Mouse (Mus musculus) kidney, postnatal 0 days (tissue): ENCODE data around the gene 9930104L06Rik. TPM values are rescaled to one million over a fixed set of nuclear protein-coding genes. Genes with fewer than 3 reads are reported as not detected.

Experiments used
- ATAC-seq: fragments of 200-750 bp; cut with Nextera tagmentation; replicated peaks from 2 replicates; pipeline ENCODE4 v1.8.0; 2017; ENCODE audit warnings: low read depth, moderate number of reproducible peaks, moderate TSS enrichment, moderate library complexity; ENCODE audit not compliant: low FRiP score
- DNase-seq: peaks from one replicate; pipeline ENCODE4 v3.0.0-alpha.2; 2016; ENCODE audit warnings: low spot score
- H3K27ac ChIP-seq: fragments of 300-500 bp; sonication (generic); 2 replicates; pipeline ENCODE4 v1.5.1; 2014; ENCODE audit warnings: mild to moderate bottlenecking
- H3K27me3 ChIP-seq: fragments of 300-500 bp; sonication (generic); 2 replicates; pipeline ENCODE4 v1.6.1; 2014; ENCODE audit warnings: low read length, mixed read lengths; ENCODE audit not compliant: insufficient read depth
- H3K36me3 ChIP-seq: fragments of 300-500 bp; sonication (generic); 2 replicates; pipeline ENCODE4 v1.6.1; 2014; ENCODE audit warnings: low read length, mixed read lengths; ENCODE audit not compliant: insufficient read depth
- H3K4me1 ChIP-seq: fragments of 300-500 bp; sonication (generic); replicated peaks from 2 replicates; pipeline ENCODE4 v1.6.1; 2014; ENCODE audit warnings: antibody characterized with exemption, low read length, mixed read lengths; ENCODE audit not compliant: insufficient read depth
- H3K4me2 ChIP-seq: fragments of 300-500 bp; sonication (generic); 2 replicates; pipeline ENCODE4 v1.6.1; 2014; ENCODE audit warnings: mild to moderate bottlenecking, low read length, moderate library complexity, mixed read lengths
- H3K4me3 ChIP-seq: fragments of 300-500 bp; sonication (generic); replicated peaks from 2 replicates; pipeline ENCODE4 v1.5.1; 2014; ENCODE audit warnings: low read depth, low read length
- H3K9ac ChIP-seq: fragments of 300-500 bp; sonication (generic); 2 replicates; pipeline ENCODE4 v1.6.1; 2014; ENCODE audit warnings: low read depth, low read length
- H3K9me3 ChIP-seq: fragments of 300-500 bp; sonication (generic); replicated peaks from 2 replicates; pipeline ENCODE4 v1.6.1; 2016; ENCODE audit warnings: low read length, inconsistent platforms, mixed read lengths
- CTCF ChIP-seq: IDR thresholded peaks from 2 replicates; pipeline ENCODE4 v1.5.1; 2016; ENCODE audit warnings: antibody characterized with exemption, low read depth, mild to moderate bottlenecking, moderate library complexity
- WGBS: fragments of 180-500 bp; shearing (Covaris S2); extraction: QIAGEN DNeasy Blood & Tissue Kit; methylation state at CpG from one replicate; pipeline ENCODE4 v1.1.7; 2014; 5-methylcytosine and 5-hydroxymethylcytosine counted together
- polyA plus RNA-seq: library from polyadenylated mRNA; unstranded; fragments of >200 nt; fragmentation: Nextera tagmentation; extraction: Ambion mirVana; gene quantifications from 2 replicates; pipeline ENCODE4 v1.2.1, GENCODE M21; 2015

Gene 9930104L06Rik
- polyA plus RNA-seq, 1 experiment from 2014 or later = 7.4 TPM

DNA sequence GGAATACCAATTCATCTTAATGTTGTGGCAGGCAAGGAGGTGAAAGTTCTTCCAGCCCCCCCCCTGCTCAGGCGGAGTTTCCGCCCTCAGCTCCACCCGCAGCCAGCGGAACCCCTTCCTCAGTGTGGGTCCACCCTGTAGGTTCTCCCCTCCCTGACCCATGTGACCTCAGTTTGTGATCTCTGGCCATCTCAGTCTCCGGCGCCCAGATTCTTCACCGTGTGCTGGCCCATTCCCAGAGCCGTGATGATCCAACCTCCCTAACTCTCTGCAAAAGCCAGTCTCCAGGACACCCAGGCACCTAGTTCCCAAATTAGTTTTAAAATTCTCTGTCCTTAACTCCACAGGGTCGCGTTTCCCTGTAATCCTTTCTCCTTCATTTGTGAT is 50.9 kb downstream of the 9930104L06Rik start:
- DNase-seq (no peak), ATAC-seq (no peak)
- H3K4me2 ChIP-seq = peak overlapping the region; percentile 62
- no peaks in the 10 kb centered on the region for H3K36me3 ChIP-seq
- peak overlapping the region; percentile 49 for H3K4me3 ChIP-seq
- peaks cover 26% of the 10 kb centered on the region; the same call in 1 of the 2 replicates for H3K27me3 ChIP-seq
- peaks cover 7% of the 10 kb centered on the region; the same call in 1 of the 2 replicates for H3K4me1 ChIP-seq
- no peak for TF ChIP-seq CTCF
- 3% methylated on average over 10 of the region's 10 CpGs for WGBS
- no peaks in the 10 kb centered on the region for H3K9me3 ChIP-seq
- no peak overlapping the region for H3K9ac ChIP-seq
- no peak overlapping the region for H3K27ac ChIP-seq

DNA sequence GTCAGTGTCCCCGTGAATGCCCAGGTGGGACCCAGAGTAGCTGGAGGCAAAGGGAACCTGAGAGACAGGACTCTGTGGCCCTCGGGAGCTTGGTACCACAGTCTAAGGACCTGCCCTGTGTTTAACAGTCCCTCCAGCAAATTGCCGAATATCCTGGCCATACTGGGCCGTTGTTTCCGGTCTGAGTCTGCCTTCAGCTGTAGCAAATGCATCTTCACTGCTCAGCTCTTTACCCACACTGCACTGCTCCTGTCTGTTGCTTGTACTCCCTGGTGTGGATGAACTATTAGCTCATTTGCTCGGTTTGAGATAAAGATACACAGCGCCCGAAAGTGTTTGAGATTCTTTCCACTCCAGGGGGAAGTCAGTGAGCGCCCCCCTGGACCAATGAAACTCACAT is 51.5 kb downstream of the 9930104L06Rik start:
- peaks cover 7% of the 10 kb centered on the region; the same call in 1 of the 2 replicates for H3K4me1 ChIP-seq
- peak; percentile 45 for DNase-seq
- no peaks in the 10 kb centered on the region for H3K36me3 ChIP-seq
- H3K9me3 ChIP-seq = no peaks in the 10 kb centered on the region
- H3K27ac ChIP-seq = no peak overlapping the region
- H3K9ac ChIP-seq = no peak overlapping the region
- no peak for ATAC-seq
- no peak for TF ChIP-seq CTCF
- H3K4me3 ChIP-seq = no peak overlapping the region
- H3K4me2 ChIP-seq = no peak overlapping the region
- WGBS = 14% methylated on average over 9 of the region's 9 CpGs
- H3K27me3 ChIP-seq = peaks cover 26% of the 10 kb centered on the region; the same call in 1 of the 2 replicates

GRCm38 (mm10) chr4:124989787-124990253 is 53.0 kb downstream of the 9930104L06Rik start:
- WGBS = 1% methylated on average over 20 of the region's 20 CpGs
- no peak overlapping the region for H3K9ac ChIP-seq
- H3K27ac ChIP-seq = peak overlapping the region; percentile 47; the same call in 1 of the 2 replicates
- no peaks in the 10 kb centered on the region for H3K36me3 ChIP-seq
- ATAC-seq = peak; percentile 84
- H3K4me3 ChIP-seq = 0 out of 2 replicates have a peak overlapping the region, but pooled peaks have one; percentile 4
- peaks cover 18% of the 10 kb centered on the region; the same call in 1 of the 2 replicates for H3K27me3 ChIP-seq
- DNase-seq = peak; percentile 88
- peaks cover 7% of the 10 kb centered on the region; the same call in 1 of the 2 replicates for H3K4me1 ChIP-seq
- no peaks in the 10 kb centered on the region for H3K9me3 ChIP-seq
- H3K4me2 ChIP-seq = peak overlapping the region; percentile 39
- no peak; the same call in 1 of the 2 replicates for TF ChIP-seq CTCF

DNA sequence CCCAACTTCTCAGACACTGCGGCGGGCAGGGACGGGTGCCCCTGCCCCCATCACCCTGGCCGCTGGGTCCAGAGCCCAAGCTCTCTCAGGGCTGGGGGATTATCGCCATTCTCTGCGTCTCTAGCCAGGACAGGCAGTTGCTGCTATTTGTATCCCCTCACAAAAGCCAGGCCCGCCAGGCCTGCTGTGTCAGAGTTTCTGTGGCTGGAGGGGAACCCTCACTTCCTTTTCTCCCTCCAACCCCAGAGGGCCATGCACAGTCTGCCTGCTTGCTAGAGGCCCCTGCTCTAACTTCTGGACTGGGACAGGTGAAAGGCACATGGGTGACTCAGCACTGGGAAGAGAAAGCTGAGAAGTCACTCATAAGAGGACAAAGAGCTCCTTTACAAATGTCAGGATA is 53.5 kb downstream of the 9930104L06Rik start:
- DNase-seq = no peak
- ATAC-seq = no peak
- peaks cover 17% of the 10 kb centered on the region; the same call in 1 of the 2 replicates for H3K27me3 ChIP-seq
- 2% methylated on average over 7 of the region's 7 CpGs for WGBS
- H3K9ac ChIP-seq = no peak overlapping the region
- peaks cover 6% of the 10 kb centered on the region; the same call in 1 of the 2 replicates for H3K4me1 ChIP-seq
- H3K4me3 ChIP-seq = 0 out of 2 replicates have a peak overlapping the region, but pooled peaks have one; percentile 4
- TF ChIP-seq CTCF = no peak
- peak overlapping the region; percentile 47 for H3K27ac ChIP-seq
- peak overlapping the region; percentile 39 for H3K4me2 ChIP-seq
- H3K9me3 ChIP-seq = no peaks in the 10 kb centered on the region
- no peaks in the 10 kb centered on the region for H3K36me3 ChIP-seq

Other genes starting within 250 kb of the 9930104L06Rik start
- gene Utp11, start 243.4 kb upstream of the 9930104L06Rik start, polyA plus RNA-seq = 61.8 and 63.0 TPM in 2 replicates
- gene Fhl3, start 236.3 kb upstream of the 9930104L06Rik start, polyA plus RNA-seq = 9.4 and 10.0 TPM in 2 replicates
- 92.4 and 103 TPM in 2 replicates for gene Sf3a3, start 222.3 kb upstream of the 9930104L06Rik start, polyA plus RNA-seq
- 21.8 and 27.0 TPM in 2 replicates for gene Inpp5b, start 195.2 kb upstream of the 9930104L06Rik start, polyA plus RNA-seq
- gene Mtf1, start 134.9 kb upstream of the 9930104L06Rik start, polyA plus RNA-seq = 11.3 and 14.8 TPM in 2 replicates
- gene Yrdc, start 86.4 kb upstream of the 9930104L06Rik start, polyA plus RNA-seq = 35.1 and 39.2 TPM in 2 replicates
- gene 1110065P20Rik, start 85.9 kb upstream of the 9930104L06Rik start, polyA plus RNA-seq = 65.1 and 80.9 TPM in 2 replicates
- 0.34 and 0.36 TPM in 2 replicates for gene Maneal, start 74.9 kb upstream of the 9930104L06Rik start, polyA plus RNA-seq
- not detected in 2 replicates for gene Epha10, start 56.1 kb upstream of the 9930104L06Rik start, polyA plus RNA-seq
- gene Cdca8, start 2.3 kb downstream of the 9930104L06Rik start, polyA plus RNA-seq = 42.8 and 53.9 TPM in 2 replicates
- gene Rspo1, start 49.4 kb downstream of the 9930104L06Rik start, polyA plus RNA-seq = 13.6 and 17.4 TPM in 2 replicates
- 63.7 and 66.1 TPM in 2 replicates for gene Gnl2, start 79.5 kb downstream of the 9930104L06Rik start, polyA plus RNA-seq
- gene Dnali1, start 128.7 kb downstream of the 9930104L06Rik start, polyA plus RNA-seq = 0.05 and 0.14 TPM in 2 replicates
- 25.2 and 26.0 TPM in 2 replicates for gene Snip1, start 129.6 kb downstream of the 9930104L06Rik start, polyA plus RNA-seq
- 49.5 and 50.8 TPM in 2 replicates for gene Meaf6, start 148.1 kb downstream of the 9930104L06Rik start, polyA plus RNA-seq
- 0.59 and 0.78 TPM in 2 replicates for gene Zc3h12a, start 190.8 kb downstream of the 9930104L06Rik start, polyA plus RNA-seq